Mouse (Mus musculus): Measurements from ENCODE around the gene Gm5798.
"Not testable (repeated sequence)": the region's sequence is repeated elsewhere in the genome, so short reads cannot be mapped to it uniquely, and the experiment has no call there.

Gm5798 gene

DNA sequence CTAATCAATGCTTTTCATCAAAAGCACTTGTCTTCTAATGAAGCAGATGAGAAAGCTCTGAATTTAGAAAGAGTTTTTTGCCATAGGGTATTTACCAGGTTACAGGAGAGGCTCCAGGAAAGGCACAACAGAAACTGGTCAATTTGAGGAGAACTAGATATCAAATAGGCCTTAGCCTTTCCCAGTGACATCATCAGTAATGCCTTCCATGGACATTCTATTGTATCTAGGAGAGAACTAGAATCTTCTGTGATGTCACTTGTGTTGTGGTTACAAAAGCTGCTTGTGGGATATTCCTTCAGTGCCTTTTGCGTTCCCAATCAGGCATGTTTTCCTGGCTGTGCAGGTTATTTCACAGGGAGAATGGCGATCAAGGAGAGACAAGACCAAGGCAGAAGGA is at the start of gene Gm5798:
Gm5798 (plus strand) TSS at position 301 of the 400 bp plus-strand sequence.
- DNase-seq = not testable (repeated sequence)

DNA sequence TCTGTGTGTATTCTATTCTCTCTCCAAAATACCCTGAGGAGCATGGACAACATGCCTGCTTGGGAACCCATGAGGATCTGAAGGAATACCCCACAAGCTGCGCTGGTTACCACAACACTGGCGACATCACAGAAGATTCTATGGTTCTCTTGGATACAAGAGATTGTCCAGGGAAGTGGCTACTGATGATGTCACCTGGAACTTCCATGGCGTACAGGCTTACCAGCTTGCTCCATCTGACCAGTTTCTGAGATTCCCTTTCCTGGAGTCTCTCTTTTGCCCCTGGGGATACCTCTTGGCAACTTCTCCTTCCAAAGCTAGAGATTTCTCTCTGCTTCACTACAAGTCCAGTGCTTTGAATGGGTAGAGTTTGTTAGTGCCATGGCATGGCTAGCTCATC is 37.9 kb downstream of the Gm5798 start, which contains the start of gene Gm7945:
Gm7945 (minus strand) TSS at position 101 of the 400 bp plus-strand sequence.
- DNase-seq = not testable (repeated sequence)
